Mouse (Mus musculus): Measurements from ENCODE around the gene Pcbd2. TPM values are rescaled to one million over a fixed set of nuclear protein-coding genes. Genes with fewer than 3 reads are reported as not detected.

Gene Pcbd2
- polyA plus RNA-seq (2015; fragmentation: Nextera tagmentation; extraction: Ambion mirVana) = 49.9 and 66.0 TPM in 2 replicates

DNA sequence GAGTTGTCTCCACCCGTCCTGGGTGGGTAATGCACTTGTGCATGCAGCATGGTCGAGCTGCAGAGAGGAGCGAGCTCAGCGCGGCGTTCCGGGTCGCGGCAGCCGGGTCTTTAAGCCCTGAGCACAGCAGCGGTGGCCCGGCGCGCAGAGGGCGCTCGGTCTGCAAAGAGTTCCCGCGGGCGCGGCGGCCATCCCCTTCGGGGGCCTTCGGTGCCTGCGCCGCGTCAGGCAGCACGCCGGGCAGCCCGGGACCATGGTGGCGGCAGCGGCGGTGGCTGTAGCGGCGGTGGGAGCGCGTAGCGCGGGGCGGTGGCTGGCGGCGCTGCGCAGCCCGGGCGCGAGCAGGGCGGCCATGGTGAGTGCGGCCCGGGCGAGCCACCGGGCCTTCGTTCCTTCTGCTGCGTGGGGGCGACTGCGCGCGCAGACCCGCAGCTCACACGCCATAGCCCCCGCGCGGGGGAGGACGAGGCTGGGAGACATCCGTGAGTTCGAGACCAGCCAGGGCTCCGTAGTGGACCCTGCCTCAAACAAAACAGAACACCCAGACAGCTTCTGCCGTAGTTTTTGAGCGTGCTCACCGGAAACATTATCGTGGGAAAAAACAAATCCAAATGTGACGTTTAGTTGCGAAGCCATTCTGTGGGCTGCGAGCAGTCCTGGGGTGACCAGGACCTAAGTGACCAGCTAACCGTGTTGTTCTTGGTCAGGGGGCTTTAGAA, at the start of gene Pcbd2:
Gene Pcbd2 (plus strand): TSS at position 249 of the 719 bp plus-strand sequence.
- H3K4me2 ChIP-seq (ENCODE audit: low read depth, low read length) = peak within 1 kb of the TSS; percentile 72
- H3K4me1 ChIP-seq (ENCODE audit: control insufficient read depth, insufficient read depth, low read length) = no peaks in the 10 kb centered on the region
- H3K9me3 ChIP-seq (replicated peaks; ENCODE audit: control insufficient read depth, low read length) = no peaks in the 10 kb centered on the region
- no peaks in the 10 kb centered on the region for H3K27me3 ChIP-seq (ENCODE audit: control insufficient read depth, insufficient read depth, low read length)
- H3K4me3 ChIP-seq (ENCODE audit: low read length) = peak within 1 kb of the TSS; percentile 66
- H3K27ac ChIP-seq (ENCODE audit: low read length) = peak within 1 kb of the TSS; percentile 97
- WGBS = 0% methylated on average over 67 of the region's 73 CpGs
- ATAC-seq (replicated peaks; ENCODE audit: extremely low read depth, insufficient read depth, low FRiP score) = peak; percentile 91
- peak within 1 kb of the TSS; percentile 84 for H3K9ac ChIP-seq (ENCODE audit: low read length)
- H3K36me3 ChIP-seq (ENCODE audit: control insufficient read depth, insufficient read depth) = peaks cover 12% of the 10 kb centered on the region

DNA sequence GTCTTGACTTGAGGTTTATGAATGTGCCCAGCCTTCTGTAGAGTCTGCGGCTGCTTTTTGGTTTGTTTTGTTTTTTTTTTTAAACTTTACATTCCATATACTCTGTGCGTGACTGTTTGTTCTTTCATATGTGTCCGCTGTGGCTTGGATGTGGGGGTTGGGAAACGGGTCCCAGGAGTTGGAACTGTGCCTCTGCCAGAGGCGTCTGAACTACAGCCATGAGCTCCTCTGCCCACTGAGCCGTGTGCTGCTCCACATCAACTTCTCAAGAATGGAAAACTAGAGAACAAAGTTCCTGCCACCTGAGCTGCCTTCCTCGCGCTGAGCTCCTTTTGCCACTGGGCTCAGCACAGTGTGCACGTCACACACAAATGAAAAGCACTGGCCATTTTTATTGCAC, 45.0 kb upstream of the Pcbd2 start:
- Histone ChIP-seq H3K4me3 (ENCODE audit: low read length) (no peak overlapping the region), H3K4me1 (ENCODE audit: control insufficient read depth, insufficient read depth, low read length) (peaks cover 2% of the 10 kb centered on the region; the same call in 1 of the 2 replicates), H3K9ac (ENCODE audit: low read length) (no peak overlapping the region), H3K9me3 (replicated peaks; ENCODE audit: control insufficient read depth, low read length) (no peaks in the 10 kb centered on the region), H3K27ac (ENCODE audit: low read length) (no peak overlapping the region), H3K4me2 (ENCODE audit: low read depth, low read length) (no peak overlapping the region), H3K27me3 (ENCODE audit: control insufficient read depth, insufficient read depth, low read length) (no peaks in the 10 kb centered on the region), H3K36me3 (ENCODE audit: control insufficient read depth, insufficient read depth) (peaks cover 30% of the 10 kb centered on the region)
- WGBS = 81% methylated on average over 9 of the region's 9 CpGs
- ATAC-seq (replicated peaks; ENCODE audit: extremely low read depth, insufficient read depth, low FRiP score) = no peak

DNA sequence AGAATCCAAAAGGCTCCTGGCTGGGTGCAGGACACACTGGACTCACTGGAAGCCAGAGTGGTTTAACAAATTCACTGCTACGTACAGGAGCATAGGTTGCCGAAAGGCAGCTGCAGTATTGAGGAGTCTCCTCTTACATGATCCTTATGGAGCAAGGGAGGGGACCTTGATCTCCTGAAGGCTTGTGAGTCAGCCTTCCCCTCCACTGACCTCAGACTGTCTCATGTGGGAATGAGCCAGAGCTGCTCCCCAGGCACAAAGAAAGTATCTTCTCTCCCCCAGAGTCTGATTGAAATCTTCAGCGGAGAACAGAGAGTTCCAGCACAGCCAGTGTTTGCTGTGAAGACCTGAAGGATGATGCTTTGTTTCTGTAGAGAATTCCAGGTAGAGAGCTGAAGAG, 43.6 kb upstream of the Pcbd2 start:
- ATAC-seq (replicated peaks; ENCODE audit: extremely low read depth, insufficient read depth, low FRiP score) = no peak
- Histone ChIP-seq H3K9me3 (replicated peaks; ENCODE audit: control insufficient read depth, low read length) (no peaks in the 10 kb centered on the region), H3K27ac (ENCODE audit: low read length) (no peak overlapping the region), H3K9ac (ENCODE audit: low read length) (no peak overlapping the region), H3K4me3 (ENCODE audit: low read length) (no peak overlapping the region), H3K4me1 (ENCODE audit: control insufficient read depth, insufficient read depth, low read length) (peaks cover 2% of the 10 kb centered on the region; the same call in 1 of the 2 replicates), H3K4me2 (ENCODE audit: low read depth, low read length) (no peak overlapping the region), H3K36me3 (ENCODE audit: control insufficient read depth, insufficient read depth) (peaks cover 16% of the 10 kb centered on the region), H3K27me3 (ENCODE audit: control insufficient read depth, insufficient read depth, low read length) (no peaks in the 10 kb centered on the region)
- WGBS = 86% methylated on average over 3 of the region's 3 CpGs

DNA sequence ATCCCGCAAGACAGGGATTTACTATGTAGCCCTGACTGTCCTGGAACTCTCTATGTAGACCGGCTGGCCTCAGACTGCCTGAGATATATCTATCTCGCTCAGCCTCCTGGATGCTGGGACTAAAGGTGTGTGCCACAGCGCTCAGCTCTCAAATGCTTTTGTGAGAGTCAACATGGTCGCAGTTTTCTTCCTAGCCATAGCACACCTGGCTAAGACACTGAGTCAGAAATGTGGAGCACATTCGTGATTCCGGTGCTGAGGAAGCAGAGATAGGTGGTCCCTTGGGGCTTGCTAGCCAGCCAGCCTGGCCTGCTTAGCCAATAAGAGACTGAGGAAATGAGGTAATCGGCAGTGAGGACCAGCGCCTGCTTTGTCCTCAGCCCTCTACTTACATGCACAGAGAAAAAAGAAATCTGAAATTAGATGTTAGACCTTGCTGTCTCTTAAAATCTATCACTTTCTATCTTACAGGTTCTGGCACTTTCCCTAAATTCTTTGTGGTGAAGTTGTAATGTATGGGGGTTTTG, 41.0 kb upstream of the Pcbd2 start:
- H3K9ac ChIP-seq (ENCODE audit: low read length) = no peak overlapping the region

DNA sequence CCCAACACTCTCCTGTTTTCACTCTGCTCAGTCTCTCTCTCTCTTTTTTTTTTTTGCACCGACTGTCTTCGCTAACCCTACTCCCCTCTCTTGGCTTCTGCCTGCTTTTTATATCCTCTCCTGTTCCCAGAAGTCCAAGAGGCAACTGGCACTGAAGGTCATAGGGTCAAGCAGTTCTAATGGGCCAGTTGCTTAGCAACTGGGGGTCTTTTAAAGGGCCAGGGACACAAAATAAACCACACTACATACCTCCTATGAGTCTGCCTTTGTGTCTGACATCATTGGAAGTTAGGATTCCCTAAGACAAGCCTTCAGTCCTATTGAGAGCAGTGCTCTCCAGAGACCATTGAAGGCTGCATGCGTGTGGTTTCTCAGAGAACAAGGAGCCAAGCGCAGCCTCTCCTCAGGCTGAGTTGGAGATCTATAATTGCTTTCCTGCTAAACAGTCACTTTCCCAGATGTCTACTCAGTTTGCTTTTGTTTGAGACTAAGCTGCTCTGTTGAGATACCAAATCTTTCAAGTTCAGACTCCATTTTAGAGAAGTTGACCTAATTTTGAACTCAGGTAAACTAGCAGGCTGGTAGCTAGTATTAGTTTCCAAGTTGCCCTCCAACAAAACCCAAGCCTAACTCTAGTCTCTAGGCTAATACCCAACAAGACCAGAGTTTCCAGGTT, 39.1 kb upstream of the Pcbd2 start:
- Histone ChIP-seq H3K4me1 (ENCODE audit: control insufficient read depth, insufficient read depth, low read length) (peaks cover 2% of the 10 kb centered on the region; the same call in 1 of the 2 replicates), H3K9me3 (replicated peaks; ENCODE audit: control insufficient read depth, low read length) (no peaks in the 10 kb centered on the region), H3K36me3 (ENCODE audit: control insufficient read depth, insufficient read depth) (no peaks in the 10 kb centered on the region), H3K27me3 (ENCODE audit: control insufficient read depth, insufficient read depth, low read length) (no peaks in the 10 kb centered on the region), H3K9ac (ENCODE audit: low read length) (no peak overlapping the region), H3K4me2 (ENCODE audit: low read depth, low read length) (no peak overlapping the region), H3K4me3 (ENCODE audit: low read length) (no peak overlapping the region), H3K27ac (ENCODE audit: low read length) (no peak overlapping the region)
- WGBS = 40% methylated on average over 4 of the region's 4 CpGs
- ATAC-seq (replicated peaks; ENCODE audit: extremely low read depth, insufficient read depth, low FRiP score) = no peak

More for the DNA sequence above, 41.0 kb upstream of the Pcbd2 start:
- H3K27me3 ChIP-seq (ENCODE audit: control insufficient read depth, insufficient read depth, low read length) = no peaks in the 10 kb centered on the region
- no peak overlapping the region for H3K27ac ChIP-seq (ENCODE audit: low read length)
- WGBS = 60% methylated on average over 9 of the region's 9 CpGs
- H3K4me1 ChIP-seq (ENCODE audit: control insufficient read depth, insufficient read depth, low read length) = peaks cover 2% of the 10 kb centered on the region; the same call in 1 of the 2 replicates
- no peaks in the 10 kb centered on the region for H3K9me3 ChIP-seq (replicated peaks; ENCODE audit: control insufficient read depth, low read length)
- no peak overlapping the region for H3K4me3 ChIP-seq (ENCODE audit: low read length)
- ATAC-seq (replicated peaks; ENCODE audit: extremely low read depth, insufficient read depth, low FRiP score) = no peak; the same call in 1 of the 2 replicates
- peaks cover 2% of the 10 kb centered on the region; the same call in 1 of the 2 replicates for H3K36me3 ChIP-seq (ENCODE audit: control insufficient read depth, insufficient read depth)
- H3K4me2 ChIP-seq (ENCODE audit: low read depth, low read length) = peak overlapping the region; percentile 15; the same call in 1 of the 2 replicates

DNA sequence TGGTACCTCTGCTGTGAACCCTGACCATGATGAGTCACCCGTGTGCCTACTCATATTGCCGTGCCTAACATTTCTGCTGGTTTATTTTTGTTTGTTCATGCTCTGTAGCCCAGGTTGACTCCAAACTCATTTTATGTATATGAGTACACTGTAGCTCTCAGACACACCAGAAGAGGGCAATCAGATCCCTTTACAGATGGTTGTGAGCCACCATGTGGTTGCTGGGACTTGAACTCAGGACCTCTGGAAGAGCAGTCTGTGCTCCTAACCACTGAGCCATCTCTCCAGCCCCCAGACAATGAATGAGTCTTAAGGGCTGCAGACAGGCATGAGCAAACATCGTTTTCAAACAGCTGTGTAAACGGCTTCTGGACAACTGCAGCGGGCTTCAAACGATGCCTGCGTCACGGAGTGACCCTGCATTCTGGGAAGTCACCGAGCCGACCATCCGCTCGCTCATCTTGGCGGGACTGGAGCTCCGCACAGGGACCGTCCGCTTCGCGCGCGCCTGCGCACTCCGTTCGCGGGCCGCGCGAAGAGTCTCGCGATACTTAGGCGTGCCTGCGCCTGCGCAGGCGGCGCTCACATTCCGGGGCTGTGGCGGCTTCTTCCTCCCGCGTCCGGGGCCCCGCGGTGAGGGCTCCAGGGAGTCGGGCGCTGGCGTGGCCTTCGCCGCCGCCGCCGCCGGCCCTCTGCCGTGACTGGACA, 34.5 kb upstream of the Pcbd2 start, which contains the start of gene B230219D22Rik:
Gene B230219D22Rik (plus strand): TSS at position 590 of the 708 bp plus-strand sequence.
- peak within 1 kb of the TSS; percentile 96 for H3K9ac ChIP-seq (ENCODE audit: low read length)
- no peaks in the 10 kb centered on the region for H3K36me3 ChIP-seq (ENCODE audit: control insufficient read depth, insufficient read depth)
- peak; percentile 99 for ATAC-seq (replicated peaks; ENCODE audit: extremely low read depth, insufficient read depth, low FRiP score)
- H3K4me1 ChIP-seq (ENCODE audit: control insufficient read depth, insufficient read depth, low read length) = peaks cover 27% of the 10 kb centered on the region
- no peaks in the 10 kb centered on the region for H3K27me3 ChIP-seq (ENCODE audit: control insufficient read depth, insufficient read depth, low read length)
- peak within 1 kb of the TSS; percentile 76 for H3K4me3 ChIP-seq (ENCODE audit: low read length)
- H3K4me2 ChIP-seq (ENCODE audit: low read depth, low read length) = peak within 1 kb of the TSS; percentile 86
- 1% methylated on average over 51 of the region's 51 CpGs for WGBS
- peak within 1 kb of the TSS; percentile 92 for H3K27ac ChIP-seq (ENCODE audit: low read length)
- H3K9me3 ChIP-seq (replicated peaks; ENCODE audit: control insufficient read depth, low read length) = no peaks in the 10 kb centered on the region

DNA sequence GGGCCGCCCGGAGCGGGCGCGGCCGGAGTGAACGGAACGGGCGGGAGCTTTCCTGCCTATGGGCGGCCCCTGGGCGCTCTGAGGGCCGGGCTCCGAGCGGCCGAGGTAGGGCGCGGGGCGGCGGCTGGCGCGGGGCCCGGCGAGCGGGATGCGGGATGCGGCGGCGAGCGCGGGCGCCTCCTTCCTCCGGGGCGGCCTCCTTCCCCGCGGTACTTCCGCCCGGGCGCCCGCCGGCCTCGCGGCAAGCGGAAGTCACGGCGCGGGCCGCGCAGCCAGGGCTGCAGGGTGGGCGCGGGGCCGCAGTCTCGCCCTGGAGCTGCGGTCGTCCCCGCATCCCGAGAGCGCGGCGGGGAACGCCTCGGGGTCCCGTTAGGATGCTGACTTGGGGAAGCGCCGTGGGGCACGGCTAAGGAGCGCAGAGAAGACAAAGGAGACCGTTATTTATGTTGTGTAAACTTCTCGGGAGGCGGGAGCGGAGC, 33.9 kb upstream of the Pcbd2 start:
- peak; percentile 76 for ATAC-seq (replicated peaks; ENCODE audit: extremely low read depth, insufficient read depth, low FRiP score)
- under 1% methylated on average over 68 of the region's 70 CpGs for WGBS

DNA sequence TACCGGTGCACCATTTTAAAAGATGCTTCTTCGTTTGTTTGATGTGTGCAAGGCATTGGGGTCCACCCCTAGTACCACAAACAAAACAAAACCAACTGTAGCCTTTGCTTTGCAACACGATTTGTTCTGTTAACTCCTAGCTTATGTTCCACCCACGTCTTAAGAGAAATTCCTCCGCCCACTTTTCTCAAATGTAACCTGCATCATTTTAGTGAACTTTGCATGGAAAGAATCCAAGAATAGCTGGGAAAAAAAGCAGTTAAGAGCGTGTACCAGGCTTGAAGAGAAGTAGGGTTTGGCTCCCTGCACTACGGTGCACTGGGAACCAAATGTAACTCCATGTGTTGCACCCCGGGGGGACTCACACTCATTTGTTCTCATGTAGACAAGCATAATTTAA, 33.1 kb upstream of the Pcbd2 start:
- WGBS = 10% methylated on average over 8 of the region's 8 CpGs
- H3K4me3 ChIP-seq (ENCODE audit: low read length) = peak overlapping the region; percentile 76
- no peak for ATAC-seq (replicated peaks; ENCODE audit: extremely low read depth, insufficient read depth, low FRiP score)
- peak overlapping the region; percentile 86 for H3K4me2 ChIP-seq (ENCODE audit: low read depth, low read length)
- H3K9ac ChIP-seq (ENCODE audit: low read length) = peak overlapping the region; percentile 96
- H3K36me3 ChIP-seq (ENCODE audit: control insufficient read depth, insufficient read depth) = peaks cover 5% of the 10 kb centered on the region
- H3K9me3 ChIP-seq (replicated peaks; ENCODE audit: control insufficient read depth, low read length) = no peaks in the 10 kb centered on the region
- H3K27ac ChIP-seq (ENCODE audit: low read length) = peak overlapping the region; percentile 92
- H3K27me3 ChIP-seq (ENCODE audit: control insufficient read depth, insufficient read depth, low read length) = no peaks in the 10 kb centered on the region
- H3K4me1 ChIP-seq (ENCODE audit: control insufficient read depth, insufficient read depth, low read length) = peaks cover 27% of the 10 kb centered on the region

More for the DNA sequence above, 33.9 kb upstream of the Pcbd2 start:
- H3K4me1 ChIP-seq (ENCODE audit: control insufficient read depth, insufficient read depth, low read length) = peaks cover 27% of the 10 kb centered on the region
- peak overlapping the region; percentile 96 for H3K9ac ChIP-seq (ENCODE audit: low read length)
- peak overlapping the region; percentile 86 for H3K4me2 ChIP-seq (ENCODE audit: low read depth, low read length)
- no peaks in the 10 kb centered on the region for H3K27me3 ChIP-seq (ENCODE audit: control insufficient read depth, insufficient read depth, low read length)
- H3K27ac ChIP-seq (ENCODE audit: low read length) = peak overlapping the region; percentile 92
- H3K4me3 ChIP-seq (ENCODE audit: low read length) = peak overlapping the region; percentile 76
- no peaks in the 10 kb centered on the region for H3K9me3 ChIP-seq (replicated peaks; ENCODE audit: control insufficient read depth, low read length)
- H3K36me3 ChIP-seq (ENCODE audit: control insufficient read depth, insufficient read depth) = no peaks in the 10 kb centered on the region

Measured in heart, embryonic 16.5 days (tissue).